Mouse (Mus musculus) left cerebral cortex, adult 9 months (tissue): ENCODE measurements around the gene Itga3.
A peak's percentile ranks its signal among the peaks of the same experiment; 100 is the strongest.

Source experiments
- DNase-seq, 2 experiments: peaks; one replicate each; pipeline ENCODE4 v3.0.0; 2022; ENCODE audit warnings: low spot score in 2 of 2

Itga3 gene

GRCm38 (mm10) chr11:95076536-95077111, at the start of gene Itga3:
Itga3 (minus strand) TSS chr11:95076801.
- peak in 1 of 2 experiments; percentile 59 for DNase-seq

GRCm38 (mm10) chr11:95125366-95125948, 48.9 kb upstream of the Itga3 start:
- DNase-seq, result no peak

- DNase-seq, result no peak
These were observed 45.5 kb upstream of the Itga3 start for GRCm38 (mm10) chr11:95122100-95122489.

- DNase-seq, result no peak
These were observed 44.8 kb upstream of the Itga3 start for GRCm38 (mm10) chr11:95121161-95122099.

GRCm38 (mm10) chr11:95120633-95121020, 44.0 kb upstream of the Itga3 start:
- no peak for DNase-seq

GRCm38 (mm10) chr11:95119990-95120632, 43.5 kb upstream of the Itga3 start, which contains the start of gene Dlx3:
Dlx3 (plus strand) TSS chr11:95120119.
- no peak for DNase-seq

GRCm38 (mm10) chr11:95118505-95118904, 41.9 kb upstream of the Itga3 start:
- peak in 1 of 2 experiments; percentile 76 for DNase-seq

GRCm38 (mm10) chr11:95117030-95117429, 40.4 kb upstream of the Itga3 start:
- DNase-seq, result peak; percentile 31 to 74

GRCm38 (mm10) chr11:95110081-95110480, 33.5 kb upstream of the Itga3 start:
- no peak for DNase-seq

GRCm38 (mm10) chr11:95109000-95109399, 32.4 kb upstream of the Itga3 start:
- no peak for DNase-seq

- peak in 1 of 2 experiments; percentile 84 for DNase-seq
These were observed 30.0 kb upstream of the Itga3 start for GRCm38 (mm10) chr11:95106440-95107236.

- no peak for DNase-seq
These were observed 28.8 kb upstream of the Itga3 start for GRCm38 (mm10) chr11:95105274-95105874.

- no peak for DNase-seq
These were observed 27.7 kb upstream of the Itga3 start for GRCm38 (mm10) chr11:95104266-95104665.

- DNase-seq, result no peak
These were observed 25.7 kb upstream of the Itga3 start for GRCm38 (mm10) chr11:95102161-95102904.

GRCm38 (mm10) chr11:95101071-95101788, 24.6 kb upstream of the Itga3 start:
- no peak for DNase-seq

- DNase-seq, result no peak
These were observed 23.8 kb upstream of the Itga3 start for GRCm38 (mm10) chr11:95100393-95100792.

GRCm38 (mm10) chr11:95098346-95099095, 21.9 kb upstream of the Itga3 start:
- DNase-seq, result no peak

- DNase-seq, result no peak
These were observed 21.3 kb upstream of the Itga3 start for GRCm38 (mm10) chr11:95097889-95098288.
